Mouse (Mus musculus) intestine, postnatal 0 days (tissue): ENCODE results near the gene Gm5737. TPM values are rescaled to one million over a fixed set of nuclear protein-coding genes. Genes with fewer than 3 reads are reported as not detected.

Experiments
- ATAC-seq: fragments of 200-750 bp; cut with Nextera tagmentation; 2 replicates; pipeline ENCODE4 v1.8.0; 2017; ENCODE audit warnings: mild to moderate bottlenecking, moderate TSS enrichment, moderate library complexity
- H3K27ac ChIP-seq: fragments of 300-500 bp; sonication (generic); 2 replicates; pipeline ENCODE4 v1.5.1; 2014; ENCODE audit warnings: mild to moderate bottlenecking, low read depth, low read length, moderate library complexity
- H3K27me3 ChIP-seq: fragments of 300-500 bp; sonication (generic); replicated peaks from 2 replicates; pipeline ENCODE4 v1.6.1; 2014; ENCODE audit warnings: low read length, mixed read lengths; ENCODE audit not compliant: control insufficient read depth, insufficient read depth
- H3K36me3 ChIP-seq: fragments of 300-500 bp; sonication (generic); 2 replicates; pipeline ENCODE4 v1.6.1; 2014; ENCODE audit warnings: mild to moderate bottlenecking, moderate library complexity; ENCODE audit not compliant: control insufficient read depth, insufficient read depth
- H3K4me1 ChIP-seq: fragments of 300-500 bp; sonication (generic); replicated peaks from 2 replicates; pipeline ENCODE4 v1.6.1; 2014; ENCODE audit warnings: antibody characterized with exemption, low read length, mixed read lengths; ENCODE audit not compliant: control insufficient read depth, insufficient read depth
- H3K4me2 ChIP-seq: fragments of 300-500 bp; sonication (generic); replicated peaks from 2 replicates; pipeline ENCODE4 v1.6.1; 2014; ENCODE audit warnings: low read depth, mild to moderate bottlenecking, moderate library complexity
- H3K4me3 ChIP-seq: fragments of 300-500 bp; sonication (generic); 2 replicates; pipeline ENCODE4 v1.5.1; 2014; ENCODE audit warnings: low read depth, low read length
- H3K9ac ChIP-seq: fragments of 300-500 bp; sonication (generic); 2 replicates; pipeline ENCODE4 v1.6.1; 2014; ENCODE audit warnings: mild to moderate bottlenecking, low read depth, low read length
- H3K9me3 ChIP-seq: fragments of 300-500 bp; sonication (generic); 2 replicates; pipeline ENCODE4 v1.6.1; 2016; ENCODE audit warnings: mixed run types; ENCODE audit not compliant: control insufficient read depth
- CTCF ChIP-seq: sonication (generic); IDR thresholded peaks from 2 replicates; pipeline ENCODE4 v1.5.1; 2016; ENCODE audit warnings: low read depth, mild to moderate bottlenecking, control low read depth, antibody characterized with exemption, moderate library complexity
- WGBS: fragments of 180-500 bp; shearing (Covaris S2); extraction: QIAGEN DNeasy Blood & Tissue Kit; methylation state at CpG from one replicate; pipeline ENCODE4 v1.1.7; 2014; 5-methylcytosine and 5-hydroxymethylcytosine counted together
- polyA plus RNA-seq: library from polyadenylated mRNA; unstranded; fragments of >200 nt; fragmentation: Nextera tagmentation; extraction: Ambion mirVana; gene quantifications from 2 replicates; pipeline ENCODE4 v1.2.1, GENCODE M21; 2015

Gm5737 gene
- polyA plus RNA-seq, 1 experiment from 2014 or later: not detected

DNA sequence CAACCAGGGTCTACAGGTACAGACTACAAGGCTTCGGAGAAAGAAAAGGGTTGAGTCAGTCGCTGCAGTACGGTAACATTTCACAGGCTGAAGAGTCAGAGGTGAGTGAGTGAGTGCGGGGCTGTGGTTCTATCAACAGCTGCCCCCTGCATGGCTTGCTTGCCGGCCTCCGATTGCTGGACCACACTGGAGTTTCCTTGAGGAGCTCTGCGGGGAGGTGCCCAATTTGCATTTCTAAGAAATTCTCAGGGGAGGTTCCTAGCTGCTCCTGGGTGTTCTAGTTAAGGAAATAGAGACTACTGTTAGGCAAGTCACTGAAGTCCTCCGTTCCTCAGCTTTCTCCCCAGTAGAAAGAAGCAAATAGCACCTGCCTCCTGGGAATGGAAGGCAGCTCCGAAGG lies 32.5 kb downstream of the Gm5737 start:
- H3K27ac ChIP-seq: peak overlapping the region; percentile 7; the same call in 1 of the 2 replicates

DNA sequence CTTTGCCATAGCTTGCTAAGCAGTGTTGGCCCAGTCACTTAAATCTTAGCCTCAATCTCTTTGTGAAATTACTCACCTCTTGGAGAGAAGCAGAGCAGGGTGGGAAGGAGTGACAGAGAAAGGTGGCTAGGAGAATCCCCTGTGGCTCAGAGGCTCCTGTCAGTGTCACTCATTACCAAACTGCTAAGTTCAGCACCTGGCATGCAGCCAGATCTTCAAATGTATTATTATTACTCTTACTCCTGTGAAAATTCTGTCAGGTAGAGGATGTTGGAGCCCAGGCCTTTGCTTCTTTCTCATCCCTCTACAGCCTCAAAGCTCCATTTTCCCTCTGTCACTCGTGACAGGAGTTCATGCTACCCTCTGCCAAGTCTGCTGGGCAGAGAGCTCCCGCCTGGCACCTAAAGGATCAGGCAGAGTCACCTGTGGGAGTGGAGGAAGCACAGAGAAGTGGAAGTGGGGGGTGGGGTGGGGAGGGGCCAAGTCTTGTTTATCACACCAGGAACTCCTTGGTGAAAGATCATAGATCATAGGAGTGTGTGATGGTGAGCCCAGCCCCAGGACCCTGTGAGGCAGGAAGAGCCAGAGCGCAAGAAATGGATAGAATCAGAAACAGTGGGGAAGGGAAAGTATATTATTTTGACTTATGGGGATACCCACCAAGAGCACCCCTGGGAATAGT lies 36.8 kb downstream of the Gm5737 start:
- H3K36me3 ChIP-seq: peaks cover 9% of the 10 kb centered on the region; the same call in 1 of the 2 replicates
- H3K4me3 ChIP-seq: no peak overlapping the region
- H3K9me3 ChIP-seq: no peaks in the 10 kb centered on the region
- H3K4me1 ChIP-seq: peaks cover 10% of the 10 kb centered on the region; the same call in 1 of the 2 replicates
- H3K27ac ChIP-seq: peak overlapping the region; percentile 41; the same call in 1 of the 2 replicates
- 42% methylated on average over 3 of the region's 3 CpGs for WGBS
- no peak for TF ChIP-seq CTCF
- no peak overlapping the region for H3K9ac ChIP-seq
- peak; percentile 35 for ATAC-seq
- H3K4me2 ChIP-seq: peak overlapping the region; percentile 24; the same call in 1 of the 2 replicates
- H3K27me3 ChIP-seq: no peaks in the 10 kb centered on the region

More for the DNA sequence above, 32.5 kb downstream of the Gm5737 start:
- Histone ChIP-seq H3K9ac (0 out of 2 replicates have a peak overlapping the region, but pooled peaks have one; percentile 77), H3K36me3 (peaks cover 9% of the 10 kb centered on the region; the same call in 1 of the 2 replicates), H3K4me3 (peak overlapping the region; percentile 89), H3K9me3 (no peaks in the 10 kb centered on the region), H3K27me3 (no peaks in the 10 kb centered on the region), H3K4me1 (no peaks in the 10 kb centered on the region; the same call in 1 of the 2 replicates), H3K4me2 (peak overlapping the region; percentile 93)
- WGBS: 27% methylated on average over 9 of the region's 9 CpGs
- no peak for TF ChIP-seq CTCF
- ATAC-seq: no peak

DNA sequence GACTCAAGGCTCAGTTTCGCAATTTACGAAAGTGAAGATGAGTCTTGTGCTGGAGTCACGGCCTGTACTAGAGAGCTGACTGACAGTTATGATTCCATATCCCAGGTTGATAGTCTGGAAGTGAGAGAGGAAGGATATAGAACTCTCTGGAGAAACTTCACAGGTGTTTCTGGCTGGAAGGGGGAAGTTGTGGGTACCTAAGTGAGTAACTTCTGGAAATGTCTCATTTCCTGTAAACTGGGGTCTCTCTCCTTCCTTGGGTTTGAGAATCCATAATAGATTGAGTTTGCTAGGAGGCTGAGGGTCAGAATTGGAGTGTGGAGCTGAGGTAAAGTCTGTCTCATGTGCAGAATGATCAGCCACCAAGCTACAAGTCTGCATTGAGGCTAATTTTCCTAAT lies 38.0 kb downstream of the Gm5737 start:
- 81% methylated on average over 3 of the region's 3 CpGs for WGBS
- Histone ChIP-seq H3K4me3 (no peak overlapping the region), H3K4me2 (no peak overlapping the region), H3K9ac (no peak overlapping the region), H3K27ac (no peak overlapping the region), H3K4me1 (peaks cover 12% of the 10 kb centered on the region; the same call in 1 of the 2 replicates), H3K27me3 (no peaks in the 10 kb centered on the region), H3K36me3 (peaks cover 9% of the 10 kb centered on the region; the same call in 1 of the 2 replicates), H3K9me3 (no peaks in the 10 kb centered on the region)
- TF ChIP-seq CTCF: no peak
- ATAC-seq: no peak

DNA sequence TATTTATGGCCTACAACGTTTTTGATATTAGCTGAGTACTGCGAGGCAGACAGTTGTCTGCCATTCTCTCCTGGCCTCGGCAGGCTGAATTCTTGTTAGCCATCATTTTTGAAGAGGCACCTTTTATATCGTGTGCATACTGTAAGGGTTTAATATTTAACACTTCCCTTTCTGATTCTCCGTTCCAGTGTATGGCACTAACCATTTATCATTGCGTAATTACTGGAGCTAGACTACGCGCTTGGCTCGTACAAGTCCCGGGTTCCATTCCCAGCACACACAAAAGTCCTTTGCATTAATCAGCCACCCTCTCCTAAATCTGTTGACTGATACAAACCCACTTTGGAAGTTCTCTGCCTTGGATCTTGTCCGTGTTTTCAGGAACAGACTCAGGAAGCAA lies 47.7 kb downstream of the Gm5737 start:
- H3K27me3 ChIP-seq: no peaks in the 10 kb centered on the region
- H3K4me2 ChIP-seq: no peak overlapping the region
- no peak overlapping the region for H3K4me3 ChIP-seq
- H3K4me1 ChIP-seq: peaks cover 28% of the 10 kb centered on the region
- no peak for ATAC-seq
- 39% methylated on average over 11 of the region's 11 CpGs for WGBS
- no peak overlapping the region for H3K9ac ChIP-seq
- H3K9me3 ChIP-seq: no peaks in the 10 kb centered on the region
- H3K36me3 ChIP-seq: peaks cover 13% of the 10 kb centered on the region; the same call in 1 of the 2 replicates
- H3K27ac ChIP-seq: peak overlapping the region; percentile 60; the same call in 1 of the 2 replicates
- no peak for TF ChIP-seq CTCF

DNA sequence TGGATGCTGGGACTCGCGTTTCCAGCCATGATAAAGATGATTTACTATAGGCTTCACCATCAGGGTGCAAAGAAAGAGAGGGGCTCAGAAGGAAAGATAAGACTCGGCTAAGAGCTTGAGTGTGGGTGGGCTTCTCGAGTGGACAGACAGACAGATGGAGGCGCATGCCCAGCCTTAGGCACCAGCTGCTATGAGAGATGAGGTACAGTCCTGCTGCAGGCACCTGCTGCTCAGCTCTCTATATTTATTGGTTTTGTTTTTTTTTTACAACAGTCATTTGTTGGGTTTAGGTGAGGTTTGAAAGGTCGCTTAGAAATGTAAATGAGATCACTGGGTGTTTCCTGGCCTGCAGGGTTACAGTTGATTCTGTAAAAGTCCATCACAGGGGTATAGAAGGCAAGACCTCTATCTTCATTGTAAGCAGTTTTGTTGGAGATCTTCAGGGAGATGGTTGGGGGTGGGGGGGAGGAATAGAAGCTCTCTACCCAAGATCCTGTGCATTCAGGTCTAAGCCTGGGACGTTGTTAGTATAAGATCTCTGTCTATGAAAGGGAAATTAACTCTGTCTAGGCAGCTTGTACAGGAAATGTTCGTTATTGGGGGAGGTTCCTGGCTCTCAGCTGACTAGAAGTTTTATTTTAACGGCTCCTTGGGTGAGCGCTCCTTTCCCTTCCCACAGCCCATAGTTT lies 48.8 kb downstream of the Gm5737 start:
- H3K27me3 ChIP-seq: no peaks in the 10 kb centered on the region
- no peak for TF ChIP-seq CTCF

DNA sequence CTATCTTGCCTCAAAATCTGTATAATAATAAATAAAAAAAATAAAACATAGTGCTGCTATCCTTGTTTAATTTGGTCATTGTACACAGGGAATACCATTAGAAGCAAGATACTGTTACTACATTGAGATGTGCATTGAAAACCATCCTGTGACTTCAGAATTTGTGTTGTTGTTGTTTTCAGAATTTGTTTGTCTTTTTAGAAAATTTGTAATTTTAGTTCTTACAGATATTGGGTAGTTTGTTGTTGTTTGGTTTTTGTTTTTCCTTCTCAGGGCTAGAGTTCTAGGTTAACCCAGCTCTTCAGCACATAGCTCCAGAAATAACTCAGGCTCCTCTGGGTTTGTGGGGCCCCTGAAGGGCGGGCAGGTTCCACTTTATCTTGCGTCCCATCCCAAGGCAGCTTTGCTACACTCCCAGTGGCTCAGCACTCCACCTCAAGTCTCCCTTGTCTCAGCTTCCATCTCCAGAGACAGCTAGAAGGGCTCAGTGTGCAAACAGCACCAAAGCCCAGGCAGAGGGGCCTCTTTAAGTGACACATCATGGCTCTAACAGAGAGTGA lies 49.4 kb downstream of the Gm5737 start:
- H3K4me1 ChIP-seq: peaks cover 34% of the 10 kb centered on the region
- TF ChIP-seq CTCF: no peak
- no peaks in the 10 kb centered on the region for H3K9me3 ChIP-seq
- H3K4me3 ChIP-seq: no peak overlapping the region
- WGBS: 27% methylated on average over 2 of the region's 2 CpGs
- H3K36me3 ChIP-seq: peaks cover 13% of the 10 kb centered on the region; the same call in 1 of the 2 replicates
- peak overlapping the region; percentile 27; the same call in 1 of the 2 replicates for H3K4me2 ChIP-seq
- no peak overlapping the region for H3K9ac ChIP-seq
- ATAC-seq: no peak
- no peaks in the 10 kb centered on the region for H3K27me3 ChIP-seq
- peak overlapping the region; percentile 60; the same call in 1 of the 2 replicates for H3K27ac ChIP-seq

More for the DNA sequence above, 48.8 kb downstream of the Gm5737 start:
- H3K4me2 ChIP-seq: no peak overlapping the region; the same call in 1 of the 2 replicates
- no peak overlapping the region for H3K4me3 ChIP-seq
- H3K9ac ChIP-seq: no peak overlapping the region
- H3K9me3 ChIP-seq: no peaks in the 10 kb centered on the region
- 29% methylated on average over 10 of the region's 10 CpGs for WGBS
- H3K27ac ChIP-seq: peak overlapping the region; percentile 60
- H3K4me1 ChIP-seq: peaks cover 32% of the 10 kb centered on the region
- no peak for ATAC-seq
- H3K36me3 ChIP-seq: peaks cover 13% of the 10 kb centered on the region; the same call in 1 of the 2 replicates
